Mouse (Mus musculus): ENCODE data around the gene Kank4.

The Kank4 gene

GRCm38 (mm10) chr4:98722454-98722853 is 94.9 kb downstream of the Kank4 start:
- DNase-seq (ENCODE audit: extremely low read depth, insufficient read length, low spot score), result no peak

DNA sequence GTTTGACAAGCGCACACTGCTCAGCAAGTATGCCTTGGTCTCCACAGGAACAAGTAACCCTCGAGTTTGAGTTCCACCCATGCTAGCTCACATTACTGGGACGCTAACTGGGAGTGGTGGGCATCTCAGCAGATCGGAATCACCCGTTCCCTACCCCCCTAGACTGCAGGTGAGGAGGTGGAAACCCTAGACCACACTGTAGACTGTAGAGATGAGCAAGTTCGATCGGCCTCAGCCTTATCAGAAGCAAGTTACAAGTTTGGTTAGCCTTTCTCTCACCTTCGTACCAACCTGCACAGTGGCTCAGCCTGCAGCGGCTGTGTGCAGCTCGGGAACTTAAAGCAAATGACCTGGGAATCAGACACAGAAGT is 98.8 kb downstream of the Kank4 start:
- DNase-seq (ENCODE audit: extremely low read depth, insufficient read length, low spot score), result no peak

GRCm38 (mm10) chr4:98717735-98718546 is 99.4 kb downstream of the Kank4 start:
- DNase-seq (ENCODE audit: extremely low read depth, insufficient read length, low spot score), result no peak

DNA sequence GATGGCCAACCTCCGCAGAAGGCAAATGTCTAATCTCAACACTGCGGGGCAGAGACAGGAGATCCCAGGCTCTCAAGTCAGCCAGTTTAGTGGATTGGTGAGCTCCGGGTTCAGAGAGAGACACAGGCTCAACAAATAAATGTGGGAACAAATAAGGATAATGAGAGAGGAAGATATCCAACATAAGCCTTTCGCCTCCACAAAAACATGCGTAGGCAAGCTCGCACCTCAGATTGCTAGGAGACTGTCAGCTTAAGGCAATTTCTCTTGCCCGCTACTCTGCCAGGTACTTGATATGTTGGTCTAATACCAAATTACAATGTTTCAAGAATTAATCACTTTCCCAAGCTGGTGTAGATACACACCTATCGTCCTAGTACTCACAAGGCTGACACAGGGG is 106.4 kb downstream of the Kank4 start:
- DNase-seq (ENCODE audit: extremely low read depth, insufficient read length, low spot score), result no peak

Data from 3134 (cell line).